23 mouse cellular contexts compared by ENCODE assay signal in genomic region chr2:74695813-74696430, GRCm38 (mm10). TPM values are rescaled to one million over a fixed set of nuclear protein-coding genes. Genes with fewer than 3 reads are reported as not detected.
DNase-seq lines count a peak whose midpoint lies in the region; ATAC-seq and TF ChIP-seq lines count a peak whose summit lies in the region.
"Had no signal": no experiment of that assay in that cellular context is flagged by ENCODE, and none has a peak within 500 bp of the region (broad histone marks: within the 10 kb centered on the region; RNA-seq: fewer than 3 reads in every experiment).

No protein-coding gene starts in this region.

- TF ChIP-seq POLR2A in kidney, adult 2 months (IDR thresholded peaks at IDR 0.05; ENCODE audit: low read depth, low read length), result no peak

- H3K36me3 ChIP-seq in kidney, adult 2 months (ENCODE audit: control insufficient read depth, insufficient read depth, low read length), result no peaks in the 10 kb centered on the region
- no peaks in the 10 kb centered on the region for H3K36me3 ChIP-seq in midbrain, embryonic 11.5 days (ENCODE audit: control insufficient read depth, insufficient read depth, low read length)
- no peaks in the 10 kb centered on the region for H3K36me3 ChIP-seq in midbrain, embryonic 15.5 days (replicated peaks)
- H3K36me3 ChIP-seq: heart, embryonic 12.5 days; hindbrain, embryonic 13.5 days; liver, embryonic 15.5 days; midbrain, embryonic 13.5 days had no signal

- peak; percentile 27 for DNase-seq in kidney, adult 2 months
- no peak for DNase-seq in kidney, postnatal 10 days
- DNase-seq in midbrain, embryonic 11.5 days (ENCODE audit: low spot score, missing footprints), result peak; percentile 93
- peak; percentile 37 for DNase-seq in neural tube, embryonic 10.5 days (ENCODE audit: extremely low spot score, low spot score)
- DNase-seq in layer of hippocampus, adult 9-10 months (ENCODE audit: low spot score), result no peak
- no peak for DNase-seq in ovary, postnatal 10 days (ENCODE audit: low spot score)
- DNase-seq: adrenal gland, adult 2 months; cerebellum, adult 8-10 months; heart, postnatal 14 days; layer of hippocampus, postnatal 36 days; thymus, postnatal 14 days had no signal

- 44% methylated on average over 7 of the region's 7 CpGs for WGBS in kidney, adult 2 months
- 2% methylated on average over 7 of the region's 7 CpGs for WGBS in midbrain, embryonic 11.5 days
- WGBS in midbrain, embryonic 15.5 days, result 2% methylated on average over 7 of the region's 7 CpGs

- ATAC-seq in midbrain, embryonic 11.5 days (ENCODE audit: low FRiP score), result no peak
- no peak for ATAC-seq in midbrain, embryonic 15.5 days (replicated peaks)
- ATAC-seq: forebrain, embryonic 14.5 days; inflammation-experienced regulatory T-cells, adult 6 months; lung, postnatal 0 days; midbrain, embryonic 13.5 days had no signal

- H3K9ac ChIP-seq in midbrain, embryonic 11.5 days (ENCODE audit: low read length), result no peak overlapping the region
- H3K9ac ChIP-seq in midbrain, embryonic 15.5 days, result no peak overlapping the region
- H3K9ac ChIP-seq: heart, embryonic 12.5 days; hindbrain, embryonic 13.5 days; liver, embryonic 15.5 days; midbrain, embryonic 13.5 days had no signal

- H3K27me3 ChIP-seq in kidney, adult 2 months (replicated peaks; ENCODE audit: control insufficient read depth, insufficient read depth, low read length), result no peaks in the 10 kb centered on the region
- peaks cover 100% of the 10 kb centered on the region for H3K27me3 ChIP-seq in midbrain, embryonic 11.5 days (ENCODE audit: control insufficient read depth, insufficient read depth, low read length)
- peaks cover 97% of the 10 kb centered on the region for H3K27me3 ChIP-seq in midbrain, embryonic 15.5 days (replicated peaks)

- no peak overlapping the region for H3K4me2 ChIP-seq in midbrain, embryonic 11.5 days
- no peak overlapping the region for H3K4me2 ChIP-seq in midbrain, embryonic 15.5 days
- H3K4me2 ChIP-seq: heart, embryonic 12.5 days; hindbrain, embryonic 13.5 days; liver, embryonic 15.5 days; midbrain, embryonic 13.5 days had no signal

- H3K4me3 ChIP-seq in kidney, adult 2 months (ENCODE audit: insufficient read depth, low read depth, low read length), result 0 out of 2 replicates have a peak overlapping the region, but pooled peaks have one; percentile 84
- no peak overlapping the region for H3K4me3 ChIP-seq in midbrain, embryonic 11.5 days (ENCODE audit: low read depth, low read length)
- H3K4me3 ChIP-seq in midbrain, embryonic 15.5 days, result no peak overlapping the region
- H3K4me3 ChIP-seq: heart, embryonic 12.5 days; hindbrain, embryonic 13.5 days; liver, embryonic 15.5 days; midbrain, embryonic 13.5 days; myocyte had no signal

- no peaks in the 10 kb centered on the region for H3K4me1 ChIP-seq in kidney, adult 2 months (ENCODE audit: control insufficient read depth, insufficient read depth, low read length)
- peaks cover 10% of the 10 kb centered on the region for H3K4me1 ChIP-seq in midbrain, embryonic 11.5 days (ENCODE audit: control insufficient read depth, insufficient read depth, low read length)
- H3K4me1 ChIP-seq in midbrain, embryonic 15.5 days, result peaks cover 8% of the 10 kb centered on the region; the same call in 1 of the 2 replicates

- H3K9me3 ChIP-seq in midbrain, embryonic 11.5 days (ENCODE audit: control insufficient read depth, low read length), result no peaks in the 10 kb centered on the region
- H3K9me3 ChIP-seq in midbrain, embryonic 15.5 days, result no peaks in the 10 kb centered on the region
- H3K9me3 ChIP-seq: heart, embryonic 12.5 days; hindbrain, embryonic 13.5 days; liver, embryonic 15.5 days; midbrain, embryonic 13.5 days had no signal

- peak overlapping the region; percentile 94 for H3K27ac ChIP-seq in kidney, adult 2 months (ENCODE audit: insufficient read depth, low read depth, low read length)
- no peak overlapping the region for H3K27ac ChIP-seq in midbrain, embryonic 11.5 days (ENCODE audit: low read depth, low read length)
- no peak overlapping the region for H3K27ac ChIP-seq in midbrain, embryonic 15.5 days
- H3K27ac ChIP-seq: hindbrain, embryonic 13.5 days; liver, embryonic 15.5 days; midbrain, embryonic 13.5 days had no signal

- TF ChIP-seq CTCF in kidney, adult 2 months (conservative IDR thresholded peaks at IDR 0.05; ENCODE audit: insufficient read depth, insufficient read length, low read depth, low read length), result no peak

RNA-seq across cellular contexts. Expression of gene Hoxd9, which starts 1.6 kb away (rescaled TPM):
- polyA plus RNA-seq in kidney, adult 2 months (2012; rRNA removed), result 23.9 and 26.0 TPM in 2 replicates
- not detected in 2 replicates for polyA plus RNA-seq in midbrain, embryonic 11.5 days (2014; fragmentation: Nextera tagmentation; extraction: Ambion mirVana)
- not detected in 2 replicates for polyA plus RNA-seq in midbrain, embryonic 15.5 days (2015; fragmentation: Nextera tagmentation; extraction: Ambion mirVana)
- polyA plus RNA-seq: C2C12; forebrain, embryonic 14.5 days; hindbrain, embryonic 13.5 days; inflammation-experienced regulatory T-cells, adult 6 months; liver, embryonic 15.5 days; midbrain, embryonic 13.5 days; myocyte had no signal

RNA-seq across cellular contexts. Expression of gene Hoxd10, which starts 4.2 kb away (rescaled TPM):
- polyA plus RNA-seq in kidney, adult 2 months (2012; rRNA removed), result 7.6 and 7.9 TPM in 2 replicates
- polyA plus RNA-seq in midbrain, embryonic 11.5 days (2014; fragmentation: Nextera tagmentation; extraction: Ambion mirVana), result not detected in 2 replicates
- not detected in 2 replicates for polyA plus RNA-seq in midbrain, embryonic 15.5 days (2015; fragmentation: Nextera tagmentation; extraction: Ambion mirVana)
- polyA plus RNA-seq: adrenal gland, adult 2 months; C2C12; embryonic facial prominence, embryonic 11.5 days; forebrain, embryonic 14.5 days; heart, embryonic 12.5 days; hindbrain, embryonic 13.5 days; inflammation-experienced regulatory T-cells, adult 6 months; liver, embryonic 15.5 days; midbrain, embryonic 13.5 days; myocyte; small intestine, adult 2 months had no signal

RNA-seq across cellular contexts. Expression of gene Hoxd8, which starts 8.5 kb away (rescaled TPM):
- polyA plus RNA-seq in kidney, adult 2 months (2012; rRNA removed), result 45.8 and 46.2 TPM in 2 replicates
- 0.11 TPM in 1 of 2 replicates, not detected in the other for polyA plus RNA-seq in midbrain, embryonic 11.5 days (2014; fragmentation: Nextera tagmentation; extraction: Ambion mirVana)
- polyA plus RNA-seq in midbrain, embryonic 15.5 days (2015; fragmentation: Nextera tagmentation; extraction: Ambion mirVana), result 0.08 and 0.10 TPM in 2 replicates
- polyA plus RNA-seq: C2C12; inflammation-experienced regulatory T-cells, adult 6 months; midbrain, embryonic 13.5 days; myocyte had no signal

RNA-seq across cellular contexts. Expression of gene Hoxd3, which starts 15.8 kb away (rescaled TPM):
- 10.2 and 10.7 TPM in 2 replicates for polyA plus RNA-seq in kidney, adult 2 months (2012; rRNA removed)
- 0.07 and 0.14 TPM in 2 replicates for polyA plus RNA-seq in midbrain, embryonic 11.5 days (2014; fragmentation: Nextera tagmentation; extraction: Ambion mirVana)
- 0.09 and 0.21 TPM in 2 replicates for polyA plus RNA-seq in midbrain, embryonic 15.5 days (2015; fragmentation: Nextera tagmentation; extraction: Ambion mirVana)
- polyA plus RNA-seq: C2C12; forebrain, embryonic 14.5 days; inflammation-experienced regulatory T-cells, adult 6 months; liver, embryonic 15.5 days; lung, postnatal 0 days; myocyte had no signal

RNA-seq across cellular contexts. Expression of gene Hoxd4, which starts 15.8 kb away (rescaled TPM):
- 20.3 and 31.4 TPM in 2 replicates for polyA plus RNA-seq in kidney, adult 2 months (2012; rRNA removed)
- not detected in 2 replicates for polyA plus RNA-seq in midbrain, embryonic 11.5 days (2014; fragmentation: Nextera tagmentation; extraction: Ambion mirVana)
- polyA plus RNA-seq in midbrain, embryonic 15.5 days (2015; fragmentation: Nextera tagmentation; extraction: Ambion mirVana), result not detected in 2 replicates
- polyA plus RNA-seq: C2C12; forebrain, embryonic 14.5 days; inflammation-experienced regulatory T-cells, adult 6 months; liver, embryonic 15.5 days; lung, postnatal 0 days; midbrain, embryonic 13.5 days; myocyte had no signal

Comparison
In these comparisons a context has a peak if more than half of its experiments do, and no peak if none do; other contexts are left out.
1. DNase-seq: peak in kidney, adult 2 months (single experiment), midbrain, embryonic 11.5 days (single experiment) and neural tube, embryonic 10.5 days (single experiment); none in kidney, postnatal 10 days (single experiment), layer of hippocampus, adult 9-10 months (single experiment) and ovary, postnatal 10 days (single experiment).
2. RNA of gene Hoxd9, which starts 1.6 kb away (polyA plus RNA-seq): 23.9 to 26.0 TPM in kidney, adult 2 months; not detected in midbrain, embryonic 15.5 days and not detected in midbrain, embryonic 11.5 days; every median in the first group is over 10 times any median in the second.
3. RNA of gene Hoxd8, which starts 8.5 kb away (polyA plus RNA-seq): 45.8 to 46.2 TPM in kidney, adult 2 months; 0.11 TPM in midbrain, embryonic 11.5 days and 0.08 to 0.10 TPM in midbrain, embryonic 15.5 days; every median in the first group is over 10 times any median in the second.